Mouse (Mus musculus): ENCODE results near the gene Serpinb2. TPM values are rescaled to one million over a fixed set of nuclear protein-coding genes. Genes with fewer than 3 reads are reported as not detected.

Gene Serpinb2
- polyA plus RNA-seq, 1 experiment: not detected

DNA sequence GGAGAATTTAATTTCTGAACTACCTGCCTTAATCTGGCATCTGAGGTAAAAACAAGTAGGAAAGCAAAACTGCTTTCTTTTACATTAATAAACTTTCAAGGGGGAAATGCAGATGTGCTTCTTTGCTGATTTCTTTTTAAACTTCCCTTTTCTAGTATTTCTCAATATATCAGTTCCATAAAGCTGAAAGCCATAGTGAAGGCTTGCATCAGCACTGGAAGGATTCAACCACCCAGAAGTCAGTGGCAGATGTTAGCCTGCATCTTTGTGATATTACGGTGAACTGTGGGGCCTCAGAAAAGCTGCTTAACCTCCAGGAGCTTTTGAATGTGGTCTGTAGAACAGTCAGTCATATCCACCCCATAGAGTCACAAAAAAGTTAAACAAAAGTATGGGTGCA, 2.3 kb downstream of the Serpinb2 start:
- WGBS: 93% methylated on average over 1 of the region's 1 CpGs
- TF ChIP-seq POLR2A (IDR thresholded peaks at IDR 0.05; ENCODE audit: insufficient read depth, low read depth, low read length) (no peak), CTCF (IDR thresholded peaks at IDR 0.05; ENCODE audit: insufficient read depth, low read depth, low read length) (no peak)
- Histone ChIP-seq H3K4me3 (ENCODE audit: insufficient read depth, low read depth, low read length) (no peak overlapping the region), H3K27ac (ENCODE audit: insufficient read depth, low read depth, low read length) (no peak overlapping the region), H3K4me1 (ENCODE audit: control insufficient read depth, insufficient read depth, low read length) (no peaks in the 10 kb centered on the region)

DNA sequence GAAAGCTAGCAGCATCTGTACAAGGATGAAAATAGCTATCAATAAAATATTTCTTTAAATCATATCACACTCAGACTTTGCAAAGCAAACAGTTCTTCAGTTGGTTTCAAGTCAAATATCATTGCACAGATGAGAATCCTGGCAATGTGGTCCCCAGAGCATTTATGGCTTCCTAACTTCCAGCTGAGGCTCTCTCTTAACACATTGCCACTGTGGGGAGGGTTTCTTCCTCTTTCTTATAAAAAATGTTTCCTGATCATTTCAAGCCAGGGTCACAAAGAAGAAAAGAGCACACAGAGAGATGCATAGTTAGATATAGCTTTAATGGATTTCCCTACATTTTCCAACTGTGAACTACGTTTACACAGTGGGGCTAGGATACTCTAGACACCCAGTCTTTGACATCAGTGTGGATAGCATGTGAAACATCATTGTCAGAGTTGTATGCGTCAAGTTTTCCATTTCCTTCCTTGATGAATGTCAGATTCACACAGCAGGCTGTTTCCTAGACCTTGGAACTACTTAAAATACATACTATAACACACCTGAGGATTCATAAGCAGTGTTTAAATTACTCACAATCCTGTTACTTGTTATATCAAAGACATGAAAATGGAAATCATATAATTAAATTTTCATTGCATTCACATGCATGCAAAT, 4.7 kb downstream of the Serpinb2 start:
- Histone ChIP-seq H3K27ac (ENCODE audit: insufficient read depth, low read depth, low read length) (no peak overlapping the region), H3K4me3 (ENCODE audit: insufficient read depth, low read depth, low read length) (no peak overlapping the region), H3K4me1 (ENCODE audit: control insufficient read depth, insufficient read depth, low read length) (no peaks in the 10 kb centered on the region)
- WGBS: 79% methylated on average over 2 of the region's 2 CpGs
- TF ChIP-seq POLR2A (IDR thresholded peaks at IDR 0.05; ENCODE audit: insufficient read depth, low read depth, low read length) (no peak), CTCF (IDR thresholded peaks at IDR 0.05; ENCODE audit: insufficient read depth, low read depth, low read length) (no peak)

DNA sequence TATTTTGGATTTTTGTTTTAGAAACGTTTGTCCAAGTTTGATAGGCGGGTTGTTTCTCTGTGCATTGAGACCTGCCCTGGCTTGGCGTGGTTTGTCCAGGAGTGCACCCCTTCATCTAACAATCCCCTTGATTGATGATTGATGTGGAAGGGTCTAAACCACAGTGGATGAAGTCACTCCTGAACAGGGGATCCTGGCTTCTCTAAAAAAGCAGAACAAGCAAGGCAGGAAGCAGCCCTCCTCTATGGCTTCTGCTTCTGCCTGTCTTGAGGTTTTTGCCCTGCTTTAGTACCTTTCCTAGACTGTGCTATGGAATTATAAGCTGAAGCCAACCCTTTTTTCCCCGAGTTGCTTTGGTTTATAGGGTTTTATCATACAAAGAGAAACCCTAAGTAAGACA, 14.4 kb downstream of the Serpinb2 start:
- 87% methylated on average over 4 of the region's 4 CpGs for WGBS
- no peak for TF ChIP-seq CTCF (IDR thresholded peaks at IDR 0.05; ENCODE audit: insufficient read depth, low read depth, low read length)
- no peak for TF ChIP-seq POLR2A (IDR thresholded peaks at IDR 0.05; ENCODE audit: insufficient read depth, low read depth, low read length)

DNA sequence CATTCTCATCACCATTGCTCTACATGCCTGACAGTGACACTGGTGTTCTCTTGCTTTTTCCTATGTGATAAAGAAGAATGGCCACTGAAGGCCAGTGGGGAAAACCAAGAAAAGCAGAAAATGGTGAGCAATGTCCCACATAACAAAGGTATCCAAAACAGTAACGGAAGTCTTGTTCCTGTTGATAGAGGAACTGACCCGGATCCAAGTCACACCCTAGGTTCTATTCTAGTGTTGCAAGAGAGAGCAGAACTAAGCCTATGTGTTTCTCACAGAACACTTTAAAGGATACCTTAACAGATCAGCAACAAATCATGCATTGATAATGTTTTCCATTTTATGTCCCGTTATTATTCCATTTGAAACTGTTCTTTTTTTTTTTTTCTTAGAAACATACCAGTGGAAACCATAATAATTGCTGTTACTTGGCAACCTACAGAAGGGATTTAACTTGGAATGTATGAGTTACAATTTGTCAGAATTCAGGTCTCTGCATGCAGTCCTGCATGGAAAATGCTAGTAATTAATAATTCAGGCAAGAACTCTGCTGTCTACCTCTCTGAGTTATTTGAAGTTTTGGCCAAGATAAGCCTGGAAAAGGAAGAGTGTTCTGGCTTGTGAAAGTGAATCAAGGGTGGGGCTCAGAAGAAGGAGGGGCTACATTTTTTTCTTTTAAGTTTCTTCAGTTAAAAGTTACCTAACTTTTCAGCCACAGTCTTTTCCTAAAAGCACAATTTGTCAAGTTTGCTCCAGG, 17.3 kb downstream of the Serpinb2 start:
- WGBS: 78% methylated on average over 3 of the region's 3 CpGs
- no peaks in the 10 kb centered on the region for H3K4me1 ChIP-seq (ENCODE audit: control insufficient read depth, insufficient read depth, low read length)
- H3K4me3 ChIP-seq (ENCODE audit: insufficient read depth, low read depth, low read length): no peak overlapping the region
- no peak for TF ChIP-seq CTCF (IDR thresholded peaks at IDR 0.05; ENCODE audit: insufficient read depth, low read depth, low read length)
- TF ChIP-seq POLR2A (IDR thresholded peaks at IDR 0.05; ENCODE audit: insufficient read depth, low read depth, low read length): no peak
- no peak overlapping the region for H3K27ac ChIP-seq (ENCODE audit: insufficient read depth, low read depth, low read length)

More for the DNA sequence above, 14.4 kb downstream of the Serpinb2 start:
- no peak overlapping the region for H3K27ac ChIP-seq (ENCODE audit: insufficient read depth, low read depth, low read length)
- no peak overlapping the region for H3K4me3 ChIP-seq (ENCODE audit: insufficient read depth, low read depth, low read length)
- no peaks in the 10 kb centered on the region for H3K4me1 ChIP-seq (ENCODE audit: control insufficient read depth, insufficient read depth, low read length)

DNA sequence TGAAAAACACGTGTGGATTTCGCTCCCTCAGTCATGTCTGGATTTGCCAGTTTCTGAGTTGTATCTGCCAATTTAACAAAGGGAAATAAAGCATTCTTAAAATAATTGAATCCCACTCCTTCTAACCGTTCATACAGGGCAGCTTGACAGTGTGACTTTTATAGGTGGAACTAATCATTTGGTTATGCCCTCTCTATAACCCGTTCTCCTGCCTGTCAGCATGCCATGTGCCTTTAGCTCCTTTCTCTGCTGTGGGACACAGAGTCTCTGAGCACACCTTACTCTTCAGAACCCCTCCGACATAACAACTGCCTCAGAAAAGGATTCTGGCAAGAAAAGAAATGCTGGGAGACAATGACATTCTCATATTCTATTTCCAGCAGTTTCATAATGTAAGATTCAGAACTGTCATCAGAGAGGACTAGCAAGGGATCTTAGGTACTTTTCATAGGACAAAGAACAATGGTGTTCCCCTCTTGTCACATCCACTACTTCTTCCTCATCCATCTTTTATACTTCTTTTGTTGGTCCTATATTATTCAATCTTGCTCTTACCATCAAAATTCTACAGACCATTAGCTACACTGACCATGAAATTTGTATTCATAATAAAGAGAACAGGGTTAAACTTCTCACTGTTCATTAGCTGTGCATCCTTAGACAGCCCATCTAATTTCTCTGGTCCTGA, 18.3 kb downstream of the Serpinb2 start:
- no peak for TF ChIP-seq POLR2A (IDR thresholded peaks at IDR 0.05; ENCODE audit: insufficient read depth, low read depth, low read length)
- TF ChIP-seq CTCF (IDR thresholded peaks at IDR 0.05; ENCODE audit: insufficient read depth, low read depth, low read length): no peak
- H3K4me3 ChIP-seq (ENCODE audit: insufficient read depth, low read depth, low read length): no peak overlapping the region
- H3K4me1 ChIP-seq (ENCODE audit: control insufficient read depth, insufficient read depth, low read length): no peaks in the 10 kb centered on the region
- WGBS: 79% methylated on average over 5 of the region's 5 CpGs
- H3K27ac ChIP-seq (ENCODE audit: insufficient read depth, low read depth, low read length): no peak overlapping the region

GRCm38 (mm10) chr1:107533736-107534135, 22.5 kb downstream of the Serpinb2 start:
- no peak overlapping the region for H3K27ac ChIP-seq (ENCODE audit: insufficient read depth, low read depth, low read length)
- TF ChIP-seq CTCF (IDR thresholded peaks at IDR 0.05; ENCODE audit: insufficient read depth, low read depth, low read length): no peak
- no peak for TF ChIP-seq POLR2A (IDR thresholded peaks at IDR 0.05; ENCODE audit: insufficient read depth, low read depth, low read length)
- no peaks in the 10 kb centered on the region for H3K4me1 ChIP-seq (ENCODE audit: control insufficient read depth, insufficient read depth, low read length)
- no peak overlapping the region for H3K4me3 ChIP-seq (ENCODE audit: insufficient read depth, low read depth, low read length)
- 80% methylated on average over 3 of the region's 3 CpGs for WGBS

DNA sequence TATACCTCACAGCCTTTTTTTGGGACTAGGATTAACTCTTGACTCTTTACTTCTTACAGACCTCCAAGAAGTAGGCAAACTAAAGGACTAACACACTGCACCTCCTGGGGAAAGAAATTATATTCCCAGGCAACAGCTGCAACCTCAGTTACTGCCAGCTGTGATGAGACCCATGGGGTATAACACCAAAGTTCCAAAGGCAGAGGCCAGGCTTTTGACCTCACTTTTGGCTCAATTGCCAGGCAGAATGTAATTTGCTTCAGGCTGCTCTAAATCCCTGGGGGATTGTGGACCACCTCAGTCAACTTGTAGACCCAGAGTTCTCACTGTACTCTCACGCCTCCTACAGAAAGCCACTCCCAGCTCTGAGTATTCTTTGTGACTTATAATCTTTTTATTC, 26.2 kb downstream of the Serpinb2 start:
- Histone ChIP-seq H3K4me1 (ENCODE audit: control insufficient read depth, insufficient read depth, low read length) (no peaks in the 10 kb centered on the region), H3K4me3 (ENCODE audit: insufficient read depth, low read depth, low read length) (no peak overlapping the region), H3K27ac (ENCODE audit: insufficient read depth, low read depth, low read length) (no peak overlapping the region)
- no peak for TF ChIP-seq POLR2A (IDR thresholded peaks at IDR 0.05; ENCODE audit: insufficient read depth, low read depth, low read length)
- TF ChIP-seq CTCF (IDR thresholded peaks at IDR 0.05; ENCODE audit: insufficient read depth, low read depth, low read length): no peak
- WGBS: 82% methylated on average over 1 of the region's 1 CpGs

GRCm38 (mm10) chr1:107559494-107559893, 48.3 kb downstream of the Serpinb2 start:
- no peak for TF ChIP-seq CTCF (IDR thresholded peaks at IDR 0.05; ENCODE audit: insufficient read depth, low read depth, low read length)
- no peaks in the 10 kb centered on the region for H3K4me1 ChIP-seq (ENCODE audit: control insufficient read depth, insufficient read depth, low read length)
- WGBS: 89% methylated on average over 3 of the region's 3 CpGs

DNA sequence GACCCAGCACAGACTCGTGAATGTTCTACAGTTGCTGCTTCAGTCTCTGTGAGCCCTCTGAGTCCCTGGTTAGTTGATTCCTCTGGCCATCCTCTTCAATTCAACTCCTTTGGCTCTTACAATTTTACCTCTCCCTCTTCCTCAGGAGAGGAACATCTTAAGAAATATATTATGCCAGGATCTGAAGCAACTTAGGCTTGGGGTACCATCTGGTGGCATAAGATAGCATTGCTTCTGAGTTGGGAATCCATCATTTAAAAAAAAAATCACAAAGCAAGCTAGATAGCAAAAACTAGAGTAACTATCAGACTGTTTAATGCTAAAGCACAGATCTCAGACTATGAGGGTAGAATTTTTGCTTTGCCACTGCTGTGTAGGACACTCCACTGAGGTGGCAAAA, 50.9 kb downstream of the Serpinb2 start:
- no peak overlapping the region for H3K4me3 ChIP-seq (ENCODE audit: insufficient read depth, low read depth, low read length)
- WGBS: 76% methylated on average over 1 of the region's 1 CpGs
- no peak overlapping the region for H3K27ac ChIP-seq (ENCODE audit: insufficient read depth, low read depth, low read length)
- H3K4me1 ChIP-seq (ENCODE audit: control insufficient read depth, insufficient read depth, low read length): no peaks in the 10 kb centered on the region
- TF ChIP-seq CTCF (IDR thresholded peaks at IDR 0.05; ENCODE audit: insufficient read depth, low read depth, low read length): no peak
- no peak for TF ChIP-seq POLR2A (IDR thresholded peaks at IDR 0.05; ENCODE audit: insufficient read depth, low read depth, low read length)

More at GRCm38 (mm10) chr1:107559494-107559893, 48.3 kb downstream of the Serpinb2 start:
- no peak overlapping the region for H3K4me3 ChIP-seq (ENCODE audit: insufficient read depth, low read depth, low read length)
- H3K27ac ChIP-seq (ENCODE audit: insufficient read depth, low read depth, low read length): no peak overlapping the region
